Mouse (Mus musculus) neural tube, embryonic 11.5 days (tissue): ENCODE data around the gene Cyp4v3. TPM values are rescaled to one million over a fixed set of nuclear protein-coding genes. Genes with fewer than 3 reads are reported as not detected.
"Not testable (repeated sequence)": the region's sequence is repeated elsewhere in the genome, so short reads cannot be mapped to it uniquely, and the experiment has no call there.

Experiments
- ATAC-seq: fragments of 200-750 bp; cut with Nextera tagmentation; 2 replicates; pipeline ENCODE4 v1.8.0; 2017; ENCODE audit warnings: moderate number of reproducible peaks, mild to moderate bottlenecking, moderate TSS enrichment, moderate library complexity; ENCODE audit not compliant: insufficient read depth, low FRiP score, low TSS enrichment
- DNase-seq: peaks from one replicate; pipeline ENCODE4 v3.0.0-alpha.2; 2015; ENCODE audit warnings: low spot score
- H3K27ac ChIP-seq: fragments of 300-500 bp; sonication (generic); 2 replicates; pipeline ENCODE4 v1.5.1; 2014; ENCODE audit warnings: low read depth, mild to moderate bottlenecking, low read length
- H3K27me3 ChIP-seq: fragments of 300-500 bp; sonication (generic); 2 replicates; pipeline ENCODE4 v1.6.1; 2014; ENCODE audit warnings: mild to moderate bottlenecking, low read length, mixed read lengths; ENCODE audit not compliant: control insufficient read depth, insufficient read depth
- H3K36me3 ChIP-seq: fragments of 300-500 bp; sonication (generic); 2 replicates; pipeline ENCODE4 v1.6.1; 2014; ENCODE audit warnings: mild to moderate bottlenecking, low read length, moderate library complexity, mixed read lengths; ENCODE audit not compliant: control insufficient read depth, insufficient read depth
- H3K4me1 ChIP-seq: fragments of 300-500 bp; sonication (generic); 2 replicates; pipeline ENCODE4 v1.6.1; 2014; ENCODE audit warnings: low read length, mixed read lengths; ENCODE audit not compliant: control insufficient read depth, insufficient read depth
- H3K4me2 ChIP-seq: fragments of 300-500 bp; sonication (generic); 2 replicates; pipeline ENCODE4 v1.6.1; 2014; ENCODE audit warnings: low read depth, mild to moderate bottlenecking, moderate library complexity
- H3K4me3 ChIP-seq: fragments of 300-500 bp; sonication (generic); 2 replicates; pipeline ENCODE4 v1.5.1; 2014; ENCODE audit warnings: low read depth, low read length
- H3K9ac ChIP-seq: fragments of 300-500 bp; sonication (generic); 2 replicates; pipeline ENCODE4 v1.6.1; 2014; ENCODE audit warnings: mild to moderate bottlenecking, low read length
- H3K9me3 ChIP-seq: fragments of 300-500 bp; sonication (generic); 2 replicates; pipeline ENCODE4 v1.6.1; 2016; ENCODE audit warnings: low read length; ENCODE audit not compliant: control insufficient read depth
- WGBS: fragments of 180-500 bp; shearing (Covaris S2); extraction: QIAGEN DNeasy Blood & Tissue Kit; methylation state at CpG from one replicate; pipeline ENCODE4 v1.1.7; 2014; 5-methylcytosine and 5-hydroxymethylcytosine counted together
- polyA plus RNA-seq: library from polyadenylated mRNA; unstranded; fragments of >200 nt; fragmentation: Nextera tagmentation; extraction: Ambion mirVana; gene quantifications from 2 replicates; pipeline ENCODE4 v1.2.1, GENCODE M21; 2014

Gene Cyp4v3
- polyA plus RNA-seq, 1 experiment from 2014 or later = 0.38 TPM

DNA sequence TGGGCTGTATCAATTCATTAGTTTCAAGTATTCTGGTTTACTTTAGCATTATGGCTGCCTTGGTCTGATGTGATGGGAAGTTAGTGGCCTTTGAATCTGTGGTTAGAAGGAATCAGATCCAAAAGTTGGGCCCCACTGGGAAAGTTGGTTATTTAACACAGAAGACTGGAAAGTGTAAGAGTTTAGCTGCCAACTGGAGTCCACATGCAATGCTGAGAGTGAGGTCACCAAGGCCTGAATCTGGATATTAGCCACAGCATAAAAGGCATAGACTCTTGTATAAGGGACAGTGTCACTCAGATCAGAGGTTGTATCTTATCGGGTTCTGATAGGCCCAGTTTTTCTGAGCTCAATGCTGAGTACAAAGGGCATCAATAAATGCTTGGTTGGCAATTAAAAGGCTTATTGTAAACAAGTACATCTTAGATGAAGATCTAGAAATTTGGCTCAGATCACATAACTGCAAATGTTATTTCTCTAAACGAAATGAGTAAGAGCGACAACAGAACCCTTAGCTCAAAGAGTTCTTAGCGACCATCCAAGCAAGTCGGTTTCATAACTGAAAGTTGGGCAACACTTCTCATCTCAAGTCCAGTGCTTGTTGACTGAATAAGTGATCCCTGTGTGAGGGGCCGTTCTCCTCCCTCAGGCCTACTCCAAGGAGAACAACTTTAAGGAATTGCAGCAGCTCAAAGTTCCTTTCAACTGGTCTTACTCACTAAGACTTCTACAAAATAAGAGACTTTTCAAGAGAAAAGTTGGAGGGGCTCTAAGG, 3.6 kb downstream of the Cyp4v3 start:
- Histone ChIP-seq H3K9me3 (no peaks in the 10 kb centered on the region), H3K27me3 (no peaks in the 10 kb centered on the region; the same call in 1 of the 2 replicates), H3K4me1 (no peaks in the 10 kb centered on the region), H3K9ac (no peak overlapping the region), H3K27ac (no peak overlapping the region), H3K4me3 (no peak overlapping the region), H3K36me3 (no peaks in the 10 kb centered on the region), H3K4me2 (no peak overlapping the region)
- ATAC-seq = no peak
- 93% methylated on average over 6 of the region's 6 CpGs for WGBS
- DNase-seq = no peak

DNA sequence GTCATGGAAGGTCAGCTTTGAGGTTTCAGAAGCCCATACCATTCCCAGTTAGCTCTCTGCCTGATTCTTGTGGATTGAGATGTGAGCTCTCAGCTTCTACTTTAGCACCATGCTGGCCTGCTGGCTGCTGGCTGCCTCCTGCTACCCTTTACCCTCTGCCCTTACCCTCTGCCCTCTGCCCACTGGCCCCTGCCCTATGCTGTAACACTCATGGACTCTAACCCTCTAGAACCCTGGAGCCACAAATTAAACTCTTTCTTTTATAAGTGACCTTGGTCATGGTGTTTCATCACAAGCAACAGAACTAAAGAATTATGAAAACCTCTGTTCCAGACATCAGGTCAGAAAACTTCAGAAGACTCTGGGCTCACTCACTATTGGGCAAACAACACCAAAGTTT, 5.9 kb downstream of the Cyp4v3 start:
- H3K9ac ChIP-seq, H3K36me3 ChIP-seq, H3K4me3 ChIP-seq, H3K27me3 ChIP-seq, H3K9me3 ChIP-seq, H3K27ac ChIP-seq, ATAC-seq, H3K4me1 ChIP-seq, H3K4me2 ChIP-seq, DNase-seq: not testable (repeated sequence)

DNA sequence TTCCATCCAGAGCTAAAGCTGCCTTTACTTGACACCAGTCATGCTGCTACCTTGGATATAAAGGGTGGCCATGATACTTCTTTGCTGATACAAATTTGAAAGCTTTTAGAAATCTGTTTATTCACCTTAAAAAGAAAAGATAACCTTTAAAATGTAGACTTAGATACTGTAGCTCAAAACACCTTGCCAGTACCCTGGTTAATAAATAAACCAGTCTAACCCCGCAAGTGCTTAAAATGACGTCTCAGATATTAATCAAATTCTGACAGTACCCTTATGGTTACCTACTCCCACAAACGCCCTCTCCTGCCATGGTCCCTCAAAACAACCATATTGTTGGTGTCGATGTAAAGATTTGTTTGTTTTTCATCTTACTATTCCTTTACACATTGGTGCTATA, 8.9 kb downstream of the Cyp4v3 start:
- 83% methylated on average over 4 of the region's 4 CpGs for WGBS
- Histone ChIP-seq H3K4me3 (no peak overlapping the region), H3K27ac (no peak overlapping the region), H3K9ac (no peak overlapping the region), H3K4me1 (no peaks in the 10 kb centered on the region), H3K27me3 (no peaks in the 10 kb centered on the region), H3K36me3 (no peaks in the 10 kb centered on the region), H3K9me3 (no peaks in the 10 kb centered on the region), H3K4me2 (no peak overlapping the region)
- ATAC-seq = no peak
- DNase-seq = no peak

- no peak overlapping the region for H3K9ac ChIP-seq
- H3K27ac ChIP-seq = no peak overlapping the region
- H3K36me3 ChIP-seq = no peaks in the 10 kb centered on the region
- ATAC-seq = no peak
- no peak overlapping the region for H3K4me3 ChIP-seq
- WGBS = 84% methylated on average over 2 of the region's 2 CpGs
- no peak overlapping the region for H3K4me2 ChIP-seq
- no peaks in the 10 kb centered on the region for H3K27me3 ChIP-seq
- no peaks in the 10 kb centered on the region for H3K4me1 ChIP-seq
- H3K9me3 ChIP-seq = no peaks in the 10 kb centered on the region
- no peak for DNase-seq
These were observed 11.7 kb downstream of the Cyp4v3 start for GRCm38 (mm10) chr8:45321365-45321764.

- DNase-seq = no peak
- ATAC-seq = no peak
These were observed 12.1 kb downstream of the Cyp4v3 start for GRCm38 (mm10) chr8:45320930-45321329.

GRCm38 (mm10) chr8:45310967-45311366, 22.0 kb downstream of the Cyp4v3 start:
- no peak overlapping the region for H3K4me2 ChIP-seq
- H3K27ac ChIP-seq = no peak overlapping the region
- H3K36me3 ChIP-seq = no peaks in the 10 kb centered on the region
- H3K9ac ChIP-seq = no peak overlapping the region
- DNase-seq (no peak), ATAC-seq (no peak)
- H3K9me3 ChIP-seq = no peaks in the 10 kb centered on the region
- 94% methylated on average over 4 of the region's 4 CpGs for WGBS
- H3K4me3 ChIP-seq = no peak overlapping the region
- no peaks in the 10 kb centered on the region for H3K27me3 ChIP-seq
- H3K4me1 ChIP-seq = no peaks in the 10 kb centered on the region

More at GRCm38 (mm10) chr8:45320930-45321329, 12.1 kb downstream of the Cyp4v3 start:
- H3K27me3 ChIP-seq = no peaks in the 10 kb centered on the region
- H3K4me2 ChIP-seq = no peak overlapping the region
- WGBS = 75% methylated on average over 1 of the region's 1 CpGs
- H3K27ac ChIP-seq = no peak overlapping the region
- no peaks in the 10 kb centered on the region for H3K36me3 ChIP-seq
- H3K9ac ChIP-seq = no peak overlapping the region
- no peaks in the 10 kb centered on the region for H3K4me1 ChIP-seq
- no peak overlapping the region for H3K4me3 ChIP-seq
- no peaks in the 10 kb centered on the region for H3K9me3 ChIP-seq

- no peak within 1 kb of the TSS for H3K27ac ChIP-seq
- H3K36me3 ChIP-seq = no peaks in the 10 kb centered on the region
- 91% methylated on average over 13 of the region's 13 CpGs for WGBS
These were observed 24.6 kb downstream of the Cyp4v3 start, which contains the start of gene Gm45753 for GRCm38 (mm10) chr8:45308366-45308765. Gm45753 (minus strand) TSS chr8:45308466.

DNA sequence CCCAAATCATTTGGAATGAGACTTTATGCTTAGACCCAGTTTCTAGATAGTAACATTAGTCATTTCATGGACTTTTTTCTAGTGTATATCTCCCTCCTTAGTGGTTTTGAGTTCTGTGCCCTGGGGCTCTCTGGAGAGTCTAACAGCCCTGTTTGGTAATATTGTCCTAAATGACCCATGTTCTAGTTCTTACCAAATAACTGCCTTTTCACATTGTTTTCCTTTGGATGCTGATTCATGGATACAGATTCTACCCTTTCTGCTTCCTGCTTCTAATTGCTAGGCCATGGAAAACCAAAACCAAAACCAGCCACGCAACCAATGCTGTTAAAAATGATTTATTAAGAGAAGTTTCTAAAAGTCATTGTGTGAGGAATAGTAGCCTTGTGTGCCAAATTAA, 27.5 kb downstream of the Cyp4v3 start:
- Histone ChIP-seq H3K36me3 (no peaks in the 10 kb centered on the region), H3K9ac (no peak overlapping the region), H3K27me3 (no peaks in the 10 kb centered on the region), H3K27ac (no peak overlapping the region), H3K9me3 (no peaks in the 10 kb centered on the region), H3K4me1 (no peaks in the 10 kb centered on the region), H3K4me3 (no peak overlapping the region), H3K4me2 (no peak overlapping the region)
- 68% methylated on average over 1 of the region's 1 CpGs for WGBS
- ATAC-seq = no peak
- DNase-seq = no peak

More at GRCm38 (mm10) chr8:45308366-45308765, 24.6 kb downstream of the Cyp4v3 start, which contains the start of gene Gm45753:
- ATAC-seq (no peak), DNase-seq (no peak)
- H3K4me2 ChIP-seq = no peak within 1 kb of the TSS
- no peaks in the 10 kb centered on the region for H3K4me1 ChIP-seq
- H3K9ac ChIP-seq = no peak within 1 kb of the TSS
- H3K27me3 ChIP-seq = no peaks in the 10 kb centered on the region
- no peak within 1 kb of the TSS for H3K4me3 ChIP-seq
- H3K9me3 ChIP-seq = no peaks in the 10 kb centered on the region

- Histone ChIP-seq H3K9ac (no peak overlapping the region), H3K4me3 (no peak overlapping the region), H3K36me3 (no peaks in the 10 kb centered on the region), H3K9me3 (no peaks in the 10 kb centered on the region), H3K27ac (no peak overlapping the region), H3K4me1 (no peaks in the 10 kb centered on the region), H3K4me2 (no peak overlapping the region), H3K27me3 (no peaks in the 10 kb centered on the region)
- 92% methylated on average over 3 of the region's 3 CpGs for WGBS
- DNase-seq = no peak
- no peak for ATAC-seq
These were observed 28.7 kb downstream of the Cyp4v3 start for GRCm38 (mm10) chr8:45304354-45304753.
